Mouse (Mus musculus) kidney, postnatal 4 days (tissue): ENCODE measurements around the gene Bmf.
A peak's percentile ranks its signal among the peaks of the same experiment; 100 is the strongest.

ENCODE experiments used
- DNase-seq, 2 experiments: peaks; one replicate each; pipeline ENCODE4 v3.0.0; 2021; ENCODE audit warnings: mixed read lengths in 2 of 2

Gene Bmf

GRCm38 (mm10) chr2:118545242-118546103, 4.0 kb downstream of the Bmf start:
- peak; percentile 94 to 96 for DNase-seq

- peak; percentile 91 to 95 for DNase-seq
These were observed 5.3 kb downstream of the Bmf start for GRCm38 (mm10) chr2:118543893-118544799.

- no peak for DNase-seq
These were observed 6.4 kb downstream of the Bmf start for GRCm38 (mm10) chr2:118542971-118543573.

DNA sequence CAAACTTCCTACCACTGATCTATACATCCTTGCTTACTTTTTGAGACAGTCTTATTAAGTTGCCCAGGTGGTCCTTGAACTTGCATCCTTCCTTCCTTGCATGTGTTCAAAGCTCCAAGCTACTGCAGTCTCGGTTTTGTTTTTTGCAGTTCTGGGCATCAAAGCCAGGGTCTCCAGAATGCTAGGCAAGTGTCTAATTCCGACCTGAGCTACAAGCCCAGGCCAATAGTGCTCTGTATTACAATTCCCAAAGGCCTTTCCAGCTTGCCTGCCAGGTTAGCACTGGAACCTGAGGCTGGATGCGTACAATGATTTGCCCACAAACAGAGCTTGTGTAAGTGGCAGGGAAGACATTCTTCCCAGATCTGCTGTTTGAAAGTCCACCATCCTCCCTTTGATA, 7.8 kb downstream of the Bmf start:
- no peak for DNase-seq

DNA sequence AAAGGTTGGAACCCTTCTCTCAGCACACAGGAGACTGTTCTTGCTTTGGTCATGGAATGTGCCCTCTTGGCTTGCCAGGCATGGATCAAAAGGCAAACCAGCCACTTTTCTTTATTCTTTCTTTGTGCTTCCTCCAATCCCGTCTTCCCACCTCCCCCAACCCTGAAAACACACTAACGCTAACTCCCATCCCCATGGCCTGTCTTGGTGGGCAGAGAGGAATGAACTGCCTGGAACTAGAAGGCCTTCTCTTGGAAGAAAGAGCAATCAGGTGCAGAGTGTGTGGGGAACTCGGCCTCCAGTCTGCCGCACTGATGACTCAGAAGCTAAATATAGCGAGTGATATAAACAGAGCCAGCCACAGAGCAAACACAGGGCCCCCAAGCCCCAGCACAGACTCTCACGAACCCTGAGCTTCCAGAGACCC, 8.8 kb downstream of the Bmf start:
- peak in 1 of 2 experiments; percentile 58 for DNase-seq

- DNase-seq = peak in 1 of 2 experiments; percentile 56
These were observed 9.5 kb downstream of the Bmf start for GRCm38 (mm10) chr2:118539881-118540516.

DNA sequence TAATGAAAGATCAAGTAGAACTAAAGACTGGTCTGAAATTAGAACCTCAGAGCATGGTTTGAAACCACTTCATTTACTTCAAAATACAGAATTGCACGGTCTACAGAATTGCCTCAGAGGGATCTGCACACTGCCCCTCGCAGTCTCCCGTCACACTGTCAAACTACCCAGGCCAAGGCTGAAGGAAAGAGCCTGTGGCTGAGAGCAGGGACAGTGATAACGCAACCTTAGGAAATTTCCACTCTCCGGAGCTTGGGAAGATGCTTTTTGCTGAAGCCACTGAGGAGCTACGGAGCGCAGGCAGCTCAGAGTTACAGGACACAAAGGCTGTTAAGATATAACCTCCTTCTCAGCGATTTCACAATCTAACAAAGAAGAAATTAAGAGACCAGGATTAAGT, 10.4 kb downstream of the Bmf start:
- DNase-seq = no peak

DNA sequence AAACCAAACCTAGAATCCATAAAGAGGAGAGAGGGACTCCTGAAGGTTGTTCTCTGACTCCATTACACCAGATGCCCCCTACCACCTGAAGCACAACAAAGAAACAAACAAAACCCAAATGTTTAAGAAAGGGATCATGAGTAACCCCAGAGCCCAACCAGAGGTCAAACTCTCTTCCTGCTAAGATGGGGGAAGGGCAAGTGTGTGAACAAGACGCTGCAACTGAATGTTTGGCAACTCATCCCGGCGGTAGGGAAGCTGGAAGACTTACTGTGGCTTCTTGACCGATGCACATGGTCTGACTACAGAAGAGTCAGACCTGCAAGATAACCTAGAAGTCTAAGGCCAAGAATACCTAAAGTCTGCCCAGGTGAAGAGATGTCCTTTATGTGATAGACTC, 12.3 kb downstream of the Bmf start:
- no peak for DNase-seq

DNA sequence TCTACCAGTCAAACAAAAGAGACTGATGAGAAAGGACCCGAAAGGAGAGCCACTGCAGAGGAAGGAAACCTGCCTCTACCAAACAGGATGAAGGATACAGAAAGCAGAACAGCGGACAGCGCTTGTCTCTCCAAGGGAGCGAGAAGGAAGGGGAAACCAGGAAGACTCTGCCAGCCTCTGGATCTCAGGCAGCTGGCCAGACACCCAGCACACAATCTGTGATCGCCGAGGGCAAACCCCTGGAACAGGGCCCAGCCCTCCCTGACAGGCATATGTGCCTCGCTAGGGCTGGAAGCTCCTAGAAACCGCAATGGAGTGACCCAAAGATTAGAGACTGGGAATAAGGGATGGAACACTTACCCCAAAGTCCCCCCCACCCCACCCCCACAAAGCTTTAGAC, 12.9 kb downstream of the Bmf start:
- DNase-seq = peak; percentile 50 to 62

- DNase-seq = no peak
These were observed 13.4 kb downstream of the Bmf start for GRCm38 (mm10) chr2:118536111-118536510.

GRCm38 (mm10) chr2:118533969-118534368, 15.5 kb downstream of the Bmf start:
- DNase-seq = peak in 1 of 2 experiments; percentile 48

- peak; percentile 75 to 80 for DNase-seq
These were observed 16.4 kb downstream of the Bmf start for GRCm38 (mm10) chr2:118532855-118533675.

GRCm38 (mm10) chr2:118532401-118532800, 17.1 kb downstream of the Bmf start:
- DNase-seq = peak; percentile 53 to 69

- DNase-seq = peak; percentile 79 to 84
These were observed 19.9 kb downstream of the Bmf start for GRCm38 (mm10) chr2:118529466-118530181.

DNA sequence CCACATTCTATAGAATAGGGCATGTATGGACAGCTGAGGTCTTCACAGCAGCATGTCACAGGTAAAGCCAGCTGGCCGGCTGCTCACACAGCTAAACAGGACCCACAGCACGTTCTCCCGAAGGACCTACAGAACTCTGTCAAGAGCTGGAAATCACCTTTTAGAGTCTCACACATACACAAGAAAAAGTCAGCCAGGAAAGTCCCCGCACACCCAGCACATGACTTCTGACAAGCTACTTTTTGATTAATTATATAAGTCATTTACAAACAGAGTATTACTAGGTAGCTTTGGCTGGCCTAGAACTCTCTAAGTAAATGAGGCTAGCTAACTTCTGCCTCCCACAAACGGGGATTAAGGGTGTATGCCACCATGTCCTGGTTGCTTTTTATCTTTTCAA, 22.9 kb downstream of the Bmf start:
- DNase-seq = no peak

DNA sequence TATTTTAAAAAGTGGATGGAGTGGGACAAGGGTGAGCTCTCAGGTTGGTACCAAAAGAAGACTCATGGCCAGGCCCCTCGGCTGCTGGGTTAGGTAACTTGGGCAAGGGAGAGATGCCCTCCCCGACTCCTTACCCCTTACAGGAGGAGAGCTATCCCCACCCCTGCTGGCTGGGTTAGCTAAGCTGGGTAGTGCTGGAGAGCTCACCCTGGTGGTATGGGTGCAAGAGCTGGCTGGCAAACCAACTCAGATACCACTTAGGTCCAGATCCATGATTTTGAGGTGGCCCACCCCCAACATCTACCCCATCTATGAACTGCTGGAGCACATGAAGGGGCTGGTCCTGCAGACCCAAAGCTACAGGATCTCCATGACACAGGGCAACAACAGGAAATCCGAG, 24.7 kb downstream of the Bmf start:
- DNase-seq = no peak

GRCm38 (mm10) chr2:118523163-118523730, 26.2 kb downstream of the Bmf start:
- no peak for DNase-seq

GRCm38 (mm10) chr2:118522265-118522664, 27.2 kb downstream of the Bmf start:
- DNase-seq = no peak

DNA sequence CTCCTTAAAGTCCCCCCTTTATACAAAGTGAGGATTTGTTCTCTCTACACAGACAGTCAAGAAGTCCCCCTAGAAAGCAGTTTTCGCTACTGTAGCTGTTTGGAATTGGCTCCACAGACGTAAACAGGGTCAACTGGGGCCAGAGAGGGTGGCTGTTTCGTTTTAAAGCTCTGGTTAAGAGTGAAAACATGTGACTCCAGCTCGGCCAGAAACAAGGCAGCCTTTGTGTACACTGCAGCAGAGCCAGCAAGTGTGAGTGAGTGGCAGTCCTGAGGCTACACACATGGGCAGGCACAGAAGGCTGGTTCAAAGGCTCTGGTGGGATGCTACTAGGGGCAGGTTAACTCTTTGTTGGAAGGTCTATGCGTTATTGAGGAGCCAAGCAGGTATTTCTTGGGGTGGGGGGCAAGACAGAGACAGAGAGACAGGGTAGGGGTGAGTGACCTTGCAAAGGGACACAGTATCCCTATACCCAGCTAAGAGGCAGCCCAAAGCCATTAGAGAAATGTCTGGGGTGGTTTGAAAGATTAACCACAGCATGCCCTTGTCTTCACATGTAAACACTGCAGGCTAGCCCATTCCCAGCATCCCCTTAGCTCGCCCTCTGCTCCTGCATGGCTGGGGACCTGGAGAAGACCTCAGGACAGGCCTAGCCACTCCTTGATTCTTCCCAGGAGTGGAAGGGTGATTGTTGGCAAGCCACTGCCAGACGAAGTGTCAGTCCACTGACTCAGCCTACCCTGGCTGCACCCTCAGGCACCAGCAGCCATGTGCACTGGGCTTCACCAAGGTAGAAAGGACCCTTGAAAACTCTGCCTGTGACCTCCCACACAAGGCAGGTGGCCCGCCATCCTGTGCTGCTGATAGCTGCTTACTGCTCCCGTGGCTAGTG, 29.2 kb downstream of the Bmf start:
- DNase-seq = peak; percentile 63 to 72
